Mouse (Mus musculus): ENCODE measurements around the gene Hist1h2bf.
"Not testable (repeated sequence)": the region's sequence is repeated elsewhere in the genome, so short reads cannot be mapped to it uniquely, and the experiment has no call there.

Gene Hist1h2bf

DNA sequence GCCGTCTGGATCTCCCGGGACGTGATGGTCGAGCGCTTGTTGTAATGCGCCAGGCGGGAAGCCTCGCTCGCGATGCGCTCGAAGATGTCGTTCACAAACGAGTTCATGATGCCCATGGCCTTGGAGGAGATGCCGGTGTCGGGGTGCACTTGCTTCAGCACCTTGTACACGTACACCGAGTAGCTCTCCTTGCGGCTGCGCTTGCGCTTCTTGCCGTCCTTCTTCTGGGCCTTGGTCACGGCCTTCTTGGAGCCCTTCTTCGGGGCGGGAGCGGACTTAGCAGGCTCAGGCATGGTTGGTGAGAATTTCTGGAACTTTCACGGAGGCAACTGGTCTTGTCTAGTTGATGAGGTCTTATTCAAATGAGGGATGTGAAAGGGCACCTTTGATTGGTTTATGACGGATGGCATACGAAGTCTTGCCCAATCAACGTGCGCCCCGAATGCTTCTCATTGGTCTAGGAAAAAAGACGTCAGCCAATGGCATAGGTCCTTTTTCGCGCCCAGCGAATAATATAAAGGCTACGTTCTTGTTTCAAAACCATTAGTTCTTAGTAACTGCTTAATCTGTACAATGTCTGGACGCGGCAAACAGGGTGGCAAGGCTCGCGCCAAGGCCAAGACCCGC lies at the start of gene Hist1h2bf, which contains the start of gene Hist1h2ad:
Hist1h2bf (minus strand) TSS at position 299 of the 627 bp plus-strand sequence.
Hist1h2ad (plus strand) TSS at position 484 of the 627 bp plus-strand sequence.
- in situ Hi-C loops (cut with MboI, MseI), result loop anchor here (5.0 kb wide), 2 partner anchors 108 to 1852 kb away; partner anchors contain the start of genes Hist1h2ac, Hist1h2bc and Hist1h2bm

DNA sequence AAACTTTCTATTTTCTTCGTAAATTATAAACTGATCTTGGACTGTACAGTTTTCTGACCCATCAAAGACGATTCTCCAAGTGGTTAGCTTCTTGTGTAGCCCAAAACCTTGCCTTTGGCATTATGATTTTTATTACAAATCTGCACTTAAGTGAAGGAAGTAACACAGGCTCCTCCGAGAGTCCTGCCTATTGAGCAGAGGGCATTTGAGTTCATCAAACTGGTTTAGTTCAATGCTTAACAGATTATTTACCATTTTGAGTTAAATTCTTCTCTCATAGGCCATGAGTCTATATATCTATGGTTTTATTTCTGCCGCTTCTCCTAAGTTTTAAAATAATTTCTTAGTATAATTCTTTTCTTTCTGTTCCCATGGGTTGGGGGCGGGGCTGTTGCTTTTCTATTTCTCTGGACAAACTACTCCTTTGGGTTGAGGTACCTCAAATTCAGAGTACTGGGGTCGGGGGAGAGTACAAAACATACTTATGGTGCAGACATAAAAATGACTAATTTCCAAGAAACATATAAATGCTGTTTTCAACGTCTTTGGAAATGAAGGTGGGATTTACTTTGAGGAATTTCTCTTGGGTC lies 49.0 kb upstream of the Hist1h2bf start:
- in situ Hi-C loops (cut with MboI, MseI), result no loop called here

DNA sequence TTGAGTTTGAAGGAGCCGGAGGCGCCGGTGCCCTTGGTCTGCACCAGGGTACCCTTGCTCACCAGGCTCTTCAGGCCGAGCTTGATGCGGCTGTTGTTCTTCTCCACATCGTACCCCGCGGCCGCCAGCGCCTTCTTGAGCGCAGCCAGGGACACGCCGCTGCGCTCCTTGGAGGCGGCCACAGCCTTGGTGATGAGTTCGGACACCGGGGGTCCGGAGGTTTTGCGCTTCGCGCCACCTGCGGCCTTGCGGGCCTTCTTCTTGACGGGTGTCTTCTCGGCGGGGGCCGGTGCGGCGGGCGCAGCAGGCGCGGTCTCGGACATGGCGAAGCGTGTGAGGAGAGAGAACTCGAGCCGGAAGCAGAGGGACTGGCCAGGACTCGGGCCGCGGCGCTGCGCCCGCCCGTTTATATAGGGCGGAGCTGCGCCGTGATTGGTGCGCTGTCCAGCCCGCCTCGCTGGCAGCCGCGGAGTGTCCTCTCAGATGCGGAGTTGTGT lies 48.2 kb upstream of the Hist1h2bf start, which contains the start of gene Hist1h1e:
Hist1h1e (minus strand) TSS at position 384 of the 497 bp plus-strand sequence.
- in situ Hi-C loops (cut with MboI, MseI), result not testable (repeated sequence)

DNA sequence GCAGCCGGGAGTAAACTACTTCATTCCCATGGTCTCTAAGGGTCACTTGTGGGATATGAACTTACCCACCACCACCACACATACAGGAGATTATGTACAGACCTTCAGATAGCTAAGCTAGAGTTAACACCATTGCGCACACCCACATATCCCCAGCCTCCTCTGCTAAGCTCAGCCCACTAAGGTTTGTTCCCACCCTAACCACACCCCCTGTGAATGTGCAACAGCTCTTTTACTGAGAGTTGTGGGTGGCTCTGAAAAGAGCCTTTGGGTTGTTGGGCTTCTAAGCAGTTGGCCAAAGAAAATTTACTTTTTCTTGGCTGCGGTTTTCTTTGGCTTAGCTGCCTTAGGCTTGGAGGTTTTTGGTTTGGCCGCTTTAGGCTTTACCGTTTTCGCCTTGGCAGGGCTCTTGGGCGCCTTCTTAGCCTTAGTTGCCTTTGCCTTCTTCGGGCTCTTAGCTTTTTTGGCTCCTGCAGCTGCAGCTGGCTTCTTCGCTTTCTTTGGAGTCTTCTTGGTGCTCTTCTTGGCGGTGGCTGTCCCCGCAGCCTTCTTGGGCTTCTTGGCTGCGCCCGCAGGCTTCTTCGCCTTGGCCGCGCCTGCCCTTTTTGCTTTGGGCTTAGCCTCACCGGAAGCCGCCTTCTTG lies 47.7 kb upstream of the Hist1h2bf start:
- in situ Hi-C loops (cut with MboI, MseI), result no loop called here

DNA sequence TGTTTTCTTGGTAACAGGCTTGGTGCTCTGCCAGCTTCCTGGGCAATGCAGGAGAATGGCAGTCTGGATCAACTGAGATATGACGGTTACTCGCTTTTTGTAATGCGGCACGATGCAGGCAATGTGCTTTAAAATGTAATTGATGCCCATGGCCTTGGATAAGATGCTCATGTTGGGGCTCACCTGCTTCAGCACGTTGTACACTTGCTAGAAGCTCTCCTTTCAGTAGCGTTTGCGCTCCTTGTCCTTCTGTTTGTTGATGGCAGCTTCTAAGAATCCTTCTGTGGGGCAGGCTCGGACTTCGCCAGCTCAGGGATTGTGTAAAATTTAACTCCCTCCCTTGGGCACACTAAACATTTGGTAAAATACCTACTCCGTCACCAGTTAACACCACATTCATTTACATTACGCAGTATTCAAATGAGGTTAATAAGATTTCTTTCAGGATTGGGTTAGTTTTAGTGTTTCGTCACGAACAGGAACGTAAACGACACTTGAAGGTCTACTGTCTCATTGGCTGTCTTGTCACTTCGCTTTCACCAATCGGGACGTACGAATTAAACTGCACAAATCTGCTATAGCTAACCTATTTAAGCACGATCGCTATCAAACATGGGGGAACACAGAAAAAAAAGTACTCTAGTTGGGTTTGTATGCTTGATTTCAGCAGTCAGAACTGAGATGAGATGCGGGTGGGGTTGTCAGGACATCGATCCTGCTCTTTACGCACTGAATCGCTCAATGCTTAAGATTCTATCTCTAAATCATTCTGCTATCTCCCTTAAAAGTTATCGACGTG lies 46.9 kb upstream of the Hist1h2bf start, which contains the start of gene Hist1h2be:
Hist1h2be (minus strand) TSS at position 392 of the 799 bp plus-strand sequence.
- in situ Hi-C loops (cut with MboI, MseI), result no loop called here

DNA sequence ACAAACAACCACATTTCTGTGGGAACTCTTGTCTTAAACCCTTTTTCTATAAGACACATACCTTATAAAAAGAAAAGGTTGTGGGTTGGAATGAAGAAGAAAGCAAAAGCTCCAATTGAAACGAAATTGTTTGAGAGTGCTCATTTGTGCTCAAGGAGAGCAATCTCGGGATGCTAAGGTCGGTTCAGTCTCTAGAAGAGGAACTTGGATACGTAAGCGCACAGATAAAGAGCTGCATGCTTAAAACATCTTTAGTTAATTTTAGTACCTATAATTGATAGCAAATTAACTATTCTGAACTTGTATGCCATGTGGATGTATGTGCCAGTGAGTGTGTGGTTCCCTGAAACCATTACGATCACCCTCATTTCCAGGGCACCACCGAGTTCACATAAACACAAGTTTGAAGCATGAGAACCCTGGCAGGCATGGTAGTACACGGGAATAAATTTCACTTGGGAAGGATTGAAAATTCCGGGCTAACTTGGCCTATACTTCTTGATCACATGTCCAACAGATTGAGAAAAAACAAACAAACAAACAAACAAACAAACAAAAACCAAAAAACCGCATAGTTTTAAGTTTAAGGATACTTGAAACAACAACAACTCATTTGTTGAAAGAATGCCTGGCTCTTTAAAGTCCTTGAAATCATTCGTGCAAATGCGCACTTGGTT lies 46.2 kb upstream of the Hist1h2bf start:
- in situ Hi-C loops (cut with MboI, MseI), result no loop called here

DNA sequence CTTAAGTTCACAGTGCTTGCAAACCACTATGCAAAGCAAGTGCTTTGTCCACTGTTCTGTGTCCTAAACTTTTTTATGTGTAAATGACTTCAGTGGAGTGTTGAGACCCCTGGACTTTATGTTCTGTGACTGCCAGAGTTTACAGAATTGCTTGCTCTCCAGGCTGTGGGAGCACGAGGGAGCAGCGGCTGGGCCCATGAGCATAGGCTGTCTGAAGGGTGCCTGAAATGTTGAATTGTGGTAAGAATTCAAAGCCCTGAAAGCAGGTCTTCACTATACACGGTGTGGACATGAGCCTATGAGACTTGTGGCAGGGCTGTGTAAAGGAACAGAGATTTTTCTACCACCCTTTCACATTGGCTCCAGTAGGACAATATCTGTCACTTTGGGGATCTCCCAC lies 37.6 kb upstream of the Hist1h2bf start:
- in situ Hi-C loops (cut with MboI, MseI), result no loop called here

DNA sequence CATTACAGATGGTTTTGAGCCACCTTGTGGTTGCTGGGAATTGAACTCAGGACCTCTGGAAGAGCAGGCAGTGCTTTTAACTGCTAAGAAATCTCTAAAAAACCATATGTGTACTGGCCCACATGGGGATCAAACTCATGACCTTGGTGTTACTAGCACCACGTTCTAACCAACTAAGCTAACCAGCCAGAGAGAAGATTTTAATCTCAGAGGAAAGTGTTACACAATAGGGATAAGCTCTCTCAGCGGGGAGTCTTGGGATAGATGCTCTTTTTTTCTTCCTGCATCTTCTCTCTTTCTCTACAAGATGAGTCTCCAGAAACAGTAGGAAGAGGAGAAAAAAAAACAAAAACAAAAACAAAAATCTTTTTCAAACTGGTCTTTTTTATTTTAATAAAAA lies 36.4 kb upstream of the Hist1h2bf start:
- in situ Hi-C loops (cut with MboI, MseI), result no loop called here

DNA sequence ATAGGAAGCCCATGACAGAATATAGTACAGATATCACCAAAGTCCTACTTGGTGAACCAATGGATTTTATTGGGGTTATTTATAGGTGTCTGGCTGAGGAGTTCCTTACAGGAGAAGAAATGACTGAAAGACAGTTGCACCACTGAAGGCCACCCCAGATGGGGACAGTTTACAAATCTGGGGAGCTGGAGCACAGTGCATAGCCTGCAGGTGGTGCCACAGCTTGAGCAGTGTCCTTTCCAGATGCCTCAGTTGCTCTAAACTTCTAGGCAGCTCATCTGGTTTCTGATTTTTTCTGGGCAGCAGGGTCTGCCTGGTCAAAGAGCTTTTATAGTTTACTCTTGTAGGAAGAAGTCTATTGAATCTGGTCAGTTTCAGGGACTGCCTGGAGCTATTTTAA lies 35.8 kb upstream of the Hist1h2bf start:
- in situ Hi-C loops (cut with MboI, MseI), result loop anchor here (10.0 kb wide), 2 partner anchors 755 to 1395 kb away; partner anchors contain the start of gene Vmn1r211

DNA sequence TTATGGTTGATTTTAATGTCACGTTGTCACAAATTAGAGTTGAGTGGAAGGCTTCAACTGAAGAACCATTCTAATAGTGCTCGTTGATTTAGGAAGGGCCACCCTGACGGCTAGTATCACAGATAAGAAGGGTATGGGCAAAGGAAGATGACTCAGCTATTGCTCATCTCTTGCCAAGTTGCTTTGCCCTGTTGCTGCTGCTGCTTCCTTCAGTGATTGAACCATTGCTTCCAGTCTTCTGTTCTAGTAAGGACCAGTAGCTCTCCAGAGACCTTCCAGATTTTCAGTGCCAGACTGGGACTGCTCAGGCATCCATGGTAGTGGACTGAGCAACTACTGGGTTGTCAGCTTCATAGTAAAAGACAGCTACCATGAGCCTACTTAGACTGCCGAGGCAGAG lies 35.2 kb upstream of the Hist1h2bf start:
- in situ Hi-C loops (cut with MboI, MseI), result loop anchor here (10.0 kb wide), 2 partner anchors 754 to 1396 kb away; partner anchors contain the start of gene Vmn1r211

DNA sequence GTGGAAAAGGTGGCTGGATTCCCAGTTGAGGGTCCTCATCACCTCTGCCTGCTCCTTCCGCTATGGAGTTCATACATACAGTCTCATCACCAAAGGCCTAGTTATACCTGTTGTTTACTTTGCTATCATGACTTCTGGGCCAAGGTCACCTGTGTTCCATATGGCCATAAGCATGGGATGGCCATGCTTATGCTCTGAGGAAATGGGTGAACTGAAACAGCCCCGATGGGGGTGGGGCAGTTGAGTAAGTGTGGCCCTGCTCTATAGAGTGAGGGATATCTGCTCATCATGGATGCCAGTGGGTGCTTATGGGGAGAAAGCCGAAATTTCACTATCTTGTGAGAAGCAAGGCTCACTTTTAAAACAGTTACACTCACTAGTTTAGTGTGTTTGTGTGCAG lies 31.1 kb upstream of the Hist1h2bf start:
- in situ Hi-C loops (cut with MboI, MseI), result loop anchor here (10.0 kb wide), 2 partner anchors 750 to 1400 kb away; partner anchors contain the start of gene Vmn1r211

DNA sequence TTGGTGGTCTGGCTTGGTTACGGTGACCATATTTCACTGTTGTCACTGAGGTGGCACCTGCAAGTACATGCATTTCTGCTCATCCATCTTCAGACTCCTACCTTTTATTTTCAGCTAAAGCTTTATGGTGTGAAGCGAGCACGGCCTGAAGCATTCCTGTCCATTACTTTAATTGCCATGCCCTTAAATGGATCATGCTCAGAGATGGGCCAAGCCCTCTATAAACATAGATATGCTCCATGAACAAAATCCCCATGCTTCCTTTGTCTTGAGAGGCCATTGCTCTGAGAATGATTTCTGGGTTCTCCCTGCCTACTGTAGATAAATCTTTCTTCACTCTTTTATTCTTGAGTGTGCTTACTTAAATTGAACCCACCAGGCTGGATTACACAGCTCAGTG lies 30.5 kb upstream of the Hist1h2bf start:
- in situ Hi-C loops (cut with MboI, MseI), result loop anchor here (10.0 kb wide), 2 partner anchors 750 to 1400 kb away; partner anchors contain the start of gene Vmn1r211

DNA sequence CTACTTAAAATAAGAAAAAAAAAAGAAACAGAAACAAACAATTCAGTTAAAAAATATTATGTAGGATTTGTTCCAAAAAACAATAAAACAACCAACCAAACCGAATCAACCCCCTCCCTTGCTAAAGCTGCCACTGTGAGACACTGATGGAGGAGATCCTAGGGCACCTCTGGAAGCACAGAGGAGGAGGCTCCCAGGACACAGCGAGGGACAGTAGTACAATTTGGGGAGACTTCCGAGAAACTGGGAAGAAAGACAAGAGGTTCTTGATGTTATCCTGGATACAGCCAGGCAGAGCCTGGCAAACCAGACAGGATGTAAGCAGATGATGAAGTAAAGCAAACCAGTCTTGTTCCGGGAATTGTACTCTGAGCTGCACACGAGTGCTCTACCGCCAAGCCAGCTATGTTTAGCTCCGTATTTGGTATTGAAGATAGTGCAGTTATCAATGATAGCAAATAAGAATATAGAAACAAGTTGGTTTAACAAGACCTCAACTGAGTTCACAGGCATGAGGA lies 29.2 kb upstream of the Hist1h2bf start:
- in situ Hi-C loops (cut with MboI, MseI), result loop anchor here (10.0 kb wide), 2 partner anchors 748 to 1402 kb away; partner anchors contain the start of gene Vmn1r211

DNA sequence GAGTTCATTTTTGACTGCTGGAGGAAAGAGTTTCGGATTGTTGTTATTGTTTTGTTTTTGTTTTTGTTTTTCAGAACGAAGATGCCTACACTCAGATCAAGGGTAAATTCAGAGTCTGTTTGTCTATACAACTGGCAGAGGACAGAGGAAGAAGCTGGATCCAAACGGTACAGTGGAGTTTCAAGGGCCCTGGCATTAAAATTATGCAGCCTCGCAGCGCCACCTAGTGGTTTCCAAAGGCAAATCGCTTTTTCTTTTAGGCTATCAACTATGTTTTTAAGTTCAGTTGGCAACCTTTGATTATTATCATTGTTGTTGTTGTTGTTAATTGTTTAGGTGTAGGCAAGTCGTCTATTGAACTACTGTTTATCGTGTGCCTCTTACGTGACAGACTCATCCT lies 24.0 kb upstream of the Hist1h2bf start:
- in situ Hi-C loops (cut with MboI, MseI), result no loop called here

DNA sequence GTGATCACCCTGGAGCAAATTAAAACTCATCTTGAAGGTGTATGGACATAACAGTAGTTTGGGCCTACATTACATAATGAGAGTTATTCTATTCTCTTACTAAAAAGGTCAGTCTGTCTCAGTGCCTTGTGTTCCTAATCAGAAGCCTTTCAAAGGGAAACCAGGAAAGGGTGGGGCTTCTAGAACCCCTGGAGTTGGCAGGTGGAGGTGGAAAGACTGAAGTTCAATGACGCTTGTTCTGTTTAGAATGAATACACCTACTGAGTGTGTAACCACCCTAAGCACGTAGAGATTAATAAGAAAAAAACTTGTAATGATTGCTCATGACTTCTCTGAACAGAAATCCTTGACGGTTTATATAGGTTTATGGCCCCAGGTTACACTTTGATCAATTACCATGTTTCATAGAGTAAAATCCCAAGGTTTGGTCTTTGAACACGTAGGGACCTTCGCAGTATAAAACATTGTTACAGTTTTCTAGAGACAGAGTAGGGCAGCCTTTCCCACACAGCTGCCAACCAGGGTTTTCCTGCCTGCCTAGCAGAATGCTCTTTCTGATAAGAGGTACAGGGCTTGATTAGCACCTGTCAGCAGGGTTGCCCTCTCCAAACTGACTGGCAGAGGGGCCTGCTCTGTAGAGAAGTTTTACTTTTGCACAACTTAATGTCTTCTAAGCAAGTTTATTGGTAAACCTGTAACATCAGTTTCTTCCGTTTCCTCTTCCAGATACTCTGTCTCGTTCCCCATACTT lies 21.8 kb upstream of the Hist1h2bf start:
- in situ Hi-C loops (cut with MboI, MseI), result no loop called here

DNA sequence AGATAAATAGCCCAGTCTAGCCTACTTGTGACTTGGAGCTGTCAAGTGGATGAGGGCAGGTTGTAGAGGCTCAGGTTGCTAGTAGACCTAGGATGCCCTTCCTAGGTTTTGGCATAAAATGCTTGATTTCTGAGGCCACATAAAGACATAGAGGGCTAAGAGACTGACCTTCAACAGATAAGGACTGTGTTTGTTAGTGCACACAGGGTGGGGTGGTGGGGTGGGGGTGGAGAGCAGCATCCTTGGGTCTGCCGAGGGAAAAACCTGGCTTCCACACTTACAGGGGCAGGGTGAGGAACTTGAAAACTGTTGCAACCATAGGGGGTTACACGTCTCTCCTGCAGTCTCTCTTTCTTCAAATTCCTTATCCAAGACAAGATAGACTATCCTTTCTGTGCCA lies 21.2 kb upstream of the Hist1h2bf start:
- in situ Hi-C loops (cut with MboI, MseI), result no loop called here

DNA sequence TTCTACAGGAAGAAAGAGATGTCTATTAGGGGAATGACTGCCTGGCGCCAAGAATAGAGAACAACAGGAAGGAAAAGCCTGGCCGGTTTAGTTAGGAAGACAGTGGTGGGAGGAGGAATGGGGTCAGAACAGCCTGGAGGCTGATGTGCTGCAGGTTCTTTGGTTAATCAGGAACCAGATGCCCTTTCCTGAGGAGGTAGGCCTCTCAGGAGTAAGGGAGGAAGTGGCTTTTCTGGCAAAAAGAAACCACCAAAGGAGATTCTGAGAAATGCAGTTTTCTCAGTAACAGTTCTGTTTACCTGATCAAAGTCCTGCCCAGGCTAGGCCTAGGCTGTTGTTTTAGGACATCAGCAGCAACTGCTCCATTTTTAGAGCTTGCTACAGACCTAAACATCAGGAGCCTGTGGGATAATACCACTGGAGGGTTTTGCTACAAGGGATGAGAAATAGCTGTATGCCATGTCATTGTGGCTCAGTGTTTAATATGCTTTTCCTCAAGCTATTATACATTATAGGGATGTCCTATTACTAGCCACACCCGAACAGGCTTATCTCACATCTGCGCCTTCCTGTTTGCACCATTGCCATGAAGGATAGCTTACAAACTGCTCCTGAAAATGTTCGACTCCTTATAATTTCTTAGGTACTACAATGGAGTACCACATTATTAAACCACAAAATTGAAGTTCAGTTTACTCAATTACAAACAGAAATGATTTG lies 19.2 kb upstream of the Hist1h2bf start:
- in situ Hi-C loops (cut with MboI, MseI), result loop anchor here (5.0 kb wide), 1 partner anchor 161 kb away; no protein-coding TSS in a partner anchor

DNA sequence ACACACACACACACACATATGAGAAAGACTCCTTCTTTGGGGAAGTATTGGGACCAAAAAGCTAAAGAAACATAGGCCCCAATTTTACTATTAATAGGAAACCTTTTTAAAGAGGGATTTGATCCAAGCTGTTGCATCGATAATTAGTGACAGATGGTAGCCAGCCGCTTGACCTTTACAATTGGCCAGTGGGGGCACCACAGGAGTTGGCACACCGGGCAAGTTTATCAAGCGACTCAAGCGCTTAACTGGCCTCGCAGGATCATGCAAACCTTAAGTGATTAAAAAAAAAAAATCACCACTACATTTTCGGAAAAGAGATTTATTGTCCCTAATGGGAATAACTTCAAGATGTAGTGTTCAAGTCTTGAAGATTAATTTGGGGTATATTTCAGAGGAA lies 18.6 kb upstream of the Hist1h2bf start:
- in situ Hi-C loops (cut with MboI, MseI), result loop anchor here (5.0 kb wide), 1 partner anchor 160 kb away; no protein-coding TSS in a partner anchor

DNA sequence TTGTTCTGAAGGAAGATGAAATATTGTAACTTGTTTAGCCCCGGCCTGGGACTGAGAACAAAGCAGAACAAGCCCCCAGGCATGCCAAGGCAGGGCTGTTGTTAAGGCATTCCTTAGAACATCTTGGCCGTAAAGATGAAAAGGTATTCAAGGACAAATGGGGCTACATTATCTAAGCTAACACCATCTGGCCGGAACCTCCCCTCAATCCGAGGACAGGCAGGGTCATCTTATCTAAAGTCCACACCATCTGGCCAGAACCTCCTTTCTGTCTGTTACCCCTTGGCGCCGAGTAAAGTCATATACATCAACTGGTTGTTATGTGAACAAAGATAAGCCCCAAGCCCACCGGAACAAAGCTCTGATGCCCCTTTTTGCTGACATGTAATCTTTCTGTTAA lies 17.9 kb upstream of the Hist1h2bf start:
- in situ Hi-C loops (cut with MboI, MseI), result loop anchor here (5.0 kb wide), 1 partner anchor 160 kb away; no protein-coding TSS in a partner anchor
